Mouse (Mus musculus): Measurements from ENCODE around the gene Vmn1r234.
"Not testable (repeated sequence)": the region's sequence is repeated elsewhere in the genome, so short reads cannot be mapped to it uniquely, and the experiment has no call there.

Gene Vmn1r234

DNA sequence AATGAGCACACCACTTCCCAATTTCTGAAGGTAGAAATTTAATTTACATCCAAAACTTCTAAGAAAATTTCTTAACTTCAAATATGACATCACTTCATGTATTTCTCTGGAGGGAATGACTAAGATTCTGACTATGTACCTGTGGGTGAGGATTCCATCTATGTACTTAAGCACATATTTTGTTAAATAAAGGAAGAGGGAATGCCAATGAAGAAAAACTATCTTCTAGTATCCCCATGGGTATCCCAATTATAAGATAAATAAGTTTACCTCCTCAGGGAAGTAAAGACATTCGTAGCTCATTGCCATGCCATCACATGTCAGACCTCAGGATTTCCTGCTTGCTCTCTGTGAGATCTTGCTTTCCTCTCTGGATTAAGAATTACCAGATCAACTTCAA, at the start of gene Vmn1r234:
Gene Vmn1r234 (plus strand): TSS at position 301 of the 400 bp plus-strand sequence.
- no peak for DNase-seq (ENCODE audit: low read depth)

- DNase-seq (ENCODE audit: low read depth) = not testable (repeated sequence)
These were observed 14.8 kb upstream of the Vmn1r234 start for GRCm38 (mm10) chr17:21211081-21211480.

DNA sequence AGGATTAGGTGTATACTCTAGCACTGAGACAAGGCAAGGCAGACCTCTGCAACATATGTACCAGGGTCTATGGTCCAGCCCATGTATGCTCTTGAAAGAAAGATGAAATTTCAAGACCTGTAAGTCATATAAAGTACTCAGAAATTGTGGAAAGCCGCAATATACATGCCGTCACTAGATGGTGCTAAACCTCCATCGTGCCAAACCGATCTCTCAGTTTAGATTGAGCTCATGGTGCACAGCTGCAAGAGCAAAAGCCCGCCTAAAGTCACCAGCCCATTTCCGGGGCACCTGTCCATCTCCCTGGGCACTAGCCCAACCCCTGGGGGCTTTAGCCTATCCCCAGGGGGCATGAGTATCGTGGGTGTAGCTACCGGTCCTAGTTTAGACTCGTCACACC, 5.8 kb downstream of the Vmn1r234 start:
- DNase-seq (ENCODE audit: low read depth) = peak; percentile 77

DNA sequence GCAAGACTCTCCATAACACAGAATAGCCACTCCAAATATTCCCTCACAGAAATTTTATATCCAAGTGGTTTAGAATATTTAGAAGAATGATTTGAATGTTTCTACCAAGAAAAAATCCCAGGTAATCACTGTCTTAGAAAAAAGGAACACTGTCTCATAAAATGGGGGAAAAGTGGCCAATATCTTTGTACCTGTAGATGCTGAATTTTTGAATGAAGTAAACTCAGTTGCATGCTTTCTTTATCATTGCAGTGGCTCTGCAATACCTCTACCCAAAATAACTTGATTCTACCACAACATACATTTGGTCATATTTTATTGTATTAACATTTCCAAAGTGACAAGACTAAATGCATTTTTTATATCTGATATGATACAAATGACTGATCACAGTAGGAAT, 30.2 kb downstream of the Vmn1r234 start, which contains the start of gene Vmn1r235:
Gene Vmn1r235 (plus strand): TSS at position 301 of the 400 bp plus-strand sequence.
- no peak for DNase-seq (ENCODE audit: low read depth)

GRCm38 (mm10) chr17:21272103-21272502, 46.2 kb downstream of the Vmn1r234 start:
- DNase-seq (ENCODE audit: low read depth) = peak; percentile 76

DNA sequence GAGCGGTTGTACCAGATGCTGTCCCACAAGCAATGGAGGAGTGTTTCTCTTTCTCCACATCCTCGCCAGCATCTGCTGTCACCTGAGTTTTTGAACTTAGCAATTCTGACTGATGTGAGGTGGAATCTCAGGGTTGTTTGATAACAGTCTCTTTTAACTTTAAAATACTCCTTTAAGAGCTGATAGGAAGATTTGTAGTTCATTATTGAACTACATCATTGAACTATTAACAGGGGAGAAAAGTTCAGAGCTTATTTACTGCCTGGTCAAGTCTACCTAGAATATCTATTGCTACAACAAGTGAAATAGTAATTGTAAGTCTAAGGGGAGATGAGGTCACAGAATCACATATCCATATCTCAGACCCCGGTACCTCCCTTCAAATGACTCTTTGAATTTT, 56.8 kb downstream of the Vmn1r234 start, which contains the start of gene Vmn1r236:
Gene Vmn1r236 (plus strand): TSS at position 301 of the 400 bp plus-strand sequence.
- no peak for DNase-seq (ENCODE audit: low read depth)

DNA sequence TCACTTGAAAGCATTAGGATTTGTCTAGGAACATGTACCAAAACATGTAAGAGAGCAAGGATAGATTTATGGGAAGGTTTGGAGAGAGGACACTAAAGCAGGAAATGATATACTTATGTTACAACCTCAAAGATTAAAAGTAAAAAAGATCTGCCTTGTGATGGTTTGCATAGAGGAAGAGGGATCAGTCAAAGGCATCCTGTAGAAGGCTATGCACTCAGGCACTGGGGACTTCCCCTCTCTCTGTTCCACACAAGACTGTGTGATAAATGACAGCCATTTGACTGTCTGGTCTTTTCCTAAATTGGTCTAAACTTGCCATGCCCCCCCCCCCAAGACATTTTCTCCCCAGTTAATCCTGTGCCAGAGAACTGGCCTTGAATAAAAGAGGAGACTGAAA, 58.5 kb downstream of the Vmn1r234 start:
- DNase-seq (ENCODE audit: low read depth) = no peak
